Mouse (Mus musculus) hindbrain, embryonic 10.5 days (tissue): Measurements from ENCODE around the gene Oaz1. TPM values are rescaled to one million over a fixed set of nuclear protein-coding genes. Genes with fewer than 3 reads are reported as not detected.

ENCODE experiments used
- DNase-seq: peaks from one replicate; pipeline ENCODE4 v3.0.0-alpha.2; 2017; ENCODE audit warnings: low spot score
- H3K27ac ChIP-seq: fragments of 300-500 bp; sonication (generic); 2 replicates; pipeline ENCODE4 v1.5.1; 2016; ENCODE audit warnings: mild to moderate bottlenecking, moderate library complexity
- H3K27me3 ChIP-seq: fragments of 300-500 bp; sonication (generic); 2 replicates; pipeline ENCODE4 v1.6.1; 2016; ENCODE audit warnings: mild to moderate bottlenecking; ENCODE audit not compliant: poor library complexity, insufficient read depth, severe bottlenecking
- H3K36me3 ChIP-seq: fragments of 300-500 bp; sonication (generic); 2 replicates; pipeline ENCODE4 v1.6.1; 2016; ENCODE audit warnings: mild to moderate bottlenecking, moderate library complexity
- H3K4me1 ChIP-seq: fragments of 300-500 bp; sonication (generic); replicated peaks from 2 replicates; pipeline ENCODE4 v1.6.1; 2016; ENCODE audit warnings: mild to moderate bottlenecking
- H3K4me3 ChIP-seq: fragments of 300-500 bp; sonication (generic); 2 replicates; pipeline ENCODE4 v1.5.1; 2016; ENCODE audit warnings: mild to moderate bottlenecking, moderate library complexity
- H3K9me3 ChIP-seq: fragments of 300-500 bp; sonication (generic); 2 replicates; pipeline ENCODE4 v1.6.1; 2016; ENCODE audit warnings: mild to moderate bottlenecking, moderate library complexity
- WGBS: fragments of 180-500 bp; shearing (Covaris S2); methylation state at CpG from one replicate; pipeline ENCODE4 v1.1.7; 2016; 5-methylcytosine and 5-hydroxymethylcytosine counted together
- polyA plus RNA-seq: library from polyadenylated mRNA; unstranded; fragments of >200 nt; fragmentation: Nextera tagmentation; extraction: Ambion mirVana; gene quantifications from 2 replicates; pipeline ENCODE4 v1.2.1, GENCODE M21; 2016

The Oaz1 gene
- polyA plus RNA-seq, 1 experiment from 2014 or later, result 2,328 TPM

DNA sequence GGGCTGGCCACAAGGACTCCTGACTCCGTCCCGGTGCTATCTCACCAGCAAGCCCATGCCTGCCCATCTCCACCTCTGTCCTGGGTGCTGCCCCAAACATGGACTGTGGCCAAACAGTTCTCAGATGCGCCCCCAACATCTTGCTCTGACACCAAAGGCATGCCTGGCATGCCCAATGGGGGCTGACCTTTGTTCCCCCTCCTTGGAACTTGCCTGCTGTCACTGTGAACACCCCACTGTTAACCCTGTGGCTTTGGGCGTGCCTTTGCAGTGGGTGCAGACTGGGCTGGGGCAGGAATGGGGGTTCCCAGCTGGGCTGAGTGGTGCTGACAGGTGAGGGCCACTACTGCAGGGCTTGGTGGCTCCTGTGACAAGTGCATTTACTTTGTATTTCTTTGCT is 32.7 kb upstream of the Oaz1 start:
- DNase-seq, result no peak
- Histone ChIP-seq H3K27ac (no peak overlapping the region), H3K27me3 (no peaks in the 10 kb centered on the region), H3K36me3 (peaks cover 80% of the 10 kb centered on the region), H3K4me1 (peaks cover 46% of the 10 kb centered on the region), H3K4me3 (no peak overlapping the region), H3K9me3 (no peaks in the 10 kb centered on the region)
- 89% methylated on average over 4 of the region's 4 CpGs for WGBS

GRCm38 (mm10) chr10:80794750-80795149 is 31.7 kb upstream of the Oaz1 start:
- DNase-seq, result no peak
- WGBS, result 87% methylated on average over 8 of the region's 8 CpGs
- H3K4me1 ChIP-seq, result peaks cover 53% of the 10 kb centered on the region
- no peaks in the 10 kb centered on the region for H3K9me3 ChIP-seq
- peaks cover 71% of the 10 kb centered on the region for H3K36me3 ChIP-seq
- H3K4me3 ChIP-seq, result no peak overlapping the region; the same call in 1 of the 2 replicates
- H3K27ac ChIP-seq, result peak overlapping the region; percentile 43; the same call in 1 of the 2 replicates
- H3K27me3 ChIP-seq, result no peaks in the 10 kb centered on the region

- Histone ChIP-seq H3K4me3 (peak overlapping the region; percentile 95), H3K4me1 (peaks cover 62% of the 10 kb centered on the region), H3K27me3 (no peaks in the 10 kb centered on the region), H3K9me3 (no peaks in the 10 kb centered on the region), H3K27ac (no peak overlapping the region), H3K36me3 (peaks cover 71% of the 10 kb centered on the region)
- no peak for DNase-seq
- 83% methylated on average over 9 of the region's 9 CpGs for WGBS
These were observed 30.1 kb upstream of the Oaz1 start for GRCm38 (mm10) chr10:80796307-80796848.

GRCm38 (mm10) chr10:80797186-80798149 is 29.0 kb upstream of the Oaz1 start:
- 2% methylated on average over 59 of the region's 59 CpGs for WGBS
- H3K4me1 ChIP-seq, result peaks cover 53% of the 10 kb centered on the region
- peaks cover 71% of the 10 kb centered on the region for H3K36me3 ChIP-seq

DNA sequence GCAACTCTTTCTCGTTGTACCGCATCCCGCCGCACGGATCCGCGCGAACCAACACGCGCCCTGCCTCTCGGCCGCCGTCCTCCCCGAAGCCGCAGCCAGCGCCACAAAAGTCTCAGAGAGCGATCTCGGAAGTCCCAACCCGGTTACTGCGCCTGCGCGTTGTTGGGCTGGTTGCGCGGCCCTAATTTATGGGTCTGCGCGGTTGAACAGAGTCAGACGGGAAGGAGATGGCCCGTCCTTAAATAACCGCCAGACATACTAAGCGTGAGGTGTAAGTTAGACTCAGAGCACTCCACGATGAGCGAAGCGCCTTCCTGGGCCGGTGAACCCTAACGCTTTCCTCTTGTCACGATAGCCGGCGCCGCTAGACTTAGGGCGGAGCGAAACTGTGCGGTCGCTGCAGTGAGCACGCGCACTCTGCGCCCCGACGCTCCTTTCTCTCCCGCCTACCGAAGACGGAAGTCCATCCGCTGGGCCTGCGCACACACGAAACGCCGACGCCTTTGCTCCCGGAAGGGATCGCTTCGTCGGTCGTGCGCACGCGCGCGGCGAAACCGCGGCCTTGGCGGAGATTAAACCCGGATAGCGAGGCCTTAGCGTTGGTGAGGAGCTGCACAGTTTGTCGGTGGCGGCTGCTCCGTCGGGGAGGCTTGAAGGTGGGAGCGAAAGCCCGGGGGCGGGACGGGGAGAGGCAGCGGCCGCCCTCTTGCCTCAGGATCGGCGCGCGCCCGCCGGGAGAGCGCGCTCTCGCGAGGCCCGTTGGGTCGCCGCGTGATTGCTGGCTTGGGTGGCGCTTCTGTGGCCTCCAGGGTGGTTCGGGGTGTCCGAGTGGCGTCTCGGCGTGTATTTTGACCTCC is 28.1 kb upstream of the Oaz1 start, which contains the start of the genes Sf3a2 and Plekhj1:
Gene Sf3a2, plus strand, starts transcription at position 49 of the 857 bp plus-strand sequence.
Gene Plekhj1, minus strand, starts transcription at position 477 of the 857 bp plus-strand sequence.
- peak; percentile 95 for DNase-seq
- H3K4me1 ChIP-seq, result peaks cover 51% of the 10 kb centered on the region
- no peaks in the 10 kb centered on the region for H3K9me3 ChIP-seq
- H3K27me3 ChIP-seq, result no peaks in the 10 kb centered on the region
- under 1% methylated on average over 104 of the region's 104 CpGs for WGBS
- peak within 1 kb of the TSS; percentile 97 for H3K27ac ChIP-seq
- peak within 1 kb of the TSS; percentile 95 for H3K4me3 ChIP-seq
- peaks cover 71% of the 10 kb centered on the region for H3K36me3 ChIP-seq

More at GRCm38 (mm10) chr10:80797186-80798149, 29.0 kb upstream of the Oaz1 start:
- Histone ChIP-seq H3K27me3 (no peaks in the 10 kb centered on the region), H3K27ac (peak overlapping the region; percentile 97), H3K9me3 (no peaks in the 10 kb centered on the region), H3K4me3 (peak overlapping the region; percentile 95)
- no peak for DNase-seq

DNA sequence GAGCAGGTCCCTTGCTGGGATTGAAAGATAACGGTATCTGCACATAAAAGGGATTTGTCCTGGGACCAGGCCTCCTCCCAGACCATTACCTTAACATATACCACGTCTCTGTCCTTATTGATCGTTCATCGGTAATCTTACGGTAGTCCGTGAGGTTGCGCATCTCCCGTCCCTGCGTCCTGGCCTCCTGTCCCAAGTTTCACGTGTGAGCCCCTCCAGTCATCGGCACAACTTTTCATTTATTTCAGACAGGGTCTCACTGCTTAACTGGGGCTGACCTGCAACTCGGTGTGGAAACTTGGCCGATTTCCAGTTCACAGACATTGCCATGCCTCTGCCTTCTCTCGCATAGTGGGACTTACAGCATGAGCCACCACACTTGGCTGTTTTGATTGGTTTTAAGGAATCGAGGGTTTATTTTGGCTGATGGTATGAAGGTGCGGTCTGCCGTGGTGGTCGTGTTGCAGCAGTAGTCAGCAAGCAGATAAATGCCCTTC is 27.3 kb upstream of the Oaz1 start:
- Histone ChIP-seq H3K36me3 (peaks cover 71% of the 10 kb centered on the region), H3K9me3 (no peaks in the 10 kb centered on the region), H3K4me1 (peaks cover 51% of the 10 kb centered on the region), H3K4me3 (peak overlapping the region; percentile 95), H3K27ac (peak overlapping the region; percentile 97), H3K27me3 (no peaks in the 10 kb centered on the region)
- DNase-seq, result no peak
- WGBS, result 3% methylated on average over 18 of the region's 18 CpGs

GRCm38 (mm10) chr10:80802204-80802912 is 24.1 kb upstream of the Oaz1 start:
- H3K27me3 ChIP-seq, result peaks cover 22% of the 10 kb centered on the region
- peaks cover 64% of the 10 kb centered on the region for H3K36me3 ChIP-seq
- no peaks in the 10 kb centered on the region for H3K9me3 ChIP-seq
- peaks cover 41% of the 10 kb centered on the region for H3K4me1 ChIP-seq
- no peak for DNase-seq
- peak overlapping the region; percentile 10 for H3K4me3 ChIP-seq
- 93% methylated on average over 10 of the region's 10 CpGs for WGBS
- no peak overlapping the region for H3K27ac ChIP-seq

- peaks cover 64% of the 10 kb centered on the region for H3K36me3 ChIP-seq
- 85% methylated on average over 3 of the region's 3 CpGs for WGBS
- H3K4me1 ChIP-seq, result peaks cover 44% of the 10 kb centered on the region
- no peaks in the 10 kb centered on the region for H3K9me3 ChIP-seq
- peaks cover 28% of the 10 kb centered on the region for H3K27me3 ChIP-seq
- H3K4me3 ChIP-seq, result no peak overlapping the region; the same call in 1 of the 2 replicates
- no peak overlapping the region for H3K27ac ChIP-seq
- DNase-seq, result no peak
These were observed 23.5 kb upstream of the Oaz1 start for GRCm38 (mm10) chr10:80802996-80803395.

DNA sequence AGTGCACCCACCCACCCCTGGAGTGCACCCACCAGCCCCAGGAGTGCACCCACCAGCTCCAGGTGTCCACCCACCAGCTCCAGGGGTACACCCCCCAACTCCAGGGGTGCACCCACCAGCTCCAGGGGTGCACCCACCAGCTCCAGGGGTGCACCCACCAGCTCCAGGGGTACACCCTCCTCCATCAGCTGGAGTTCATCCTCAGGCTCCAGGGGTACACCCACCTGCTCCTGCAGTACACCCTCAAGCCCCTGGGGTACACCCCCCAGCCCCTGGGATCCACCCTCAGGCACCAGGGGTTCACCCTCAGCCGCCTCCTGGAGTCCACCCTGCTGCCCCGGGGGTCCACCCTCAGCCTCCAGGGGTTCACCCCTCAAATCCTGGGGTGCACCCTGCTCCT is 22.1 kb upstream of the Oaz1 start:
- Histone ChIP-seq H3K4me1 (peaks cover 54% of the 10 kb centered on the region), H3K4me3 (no peak overlapping the region), H3K36me3 (peaks cover 64% of the 10 kb centered on the region), H3K9me3 (no peaks in the 10 kb centered on the region), H3K27ac (no peak overlapping the region), H3K27me3 (peaks cover 42% of the 10 kb centered on the region)
- no peak for DNase-seq
- 95% methylated on average over 2 of the region's 2 CpGs for WGBS

- Histone ChIP-seq H3K9me3 (no peaks in the 10 kb centered on the region), H3K36me3 (peaks cover 63% of the 10 kb centered on the region), H3K27ac (no peak within 1 kb of the TSS), H3K4me3 (peak within 1 kb of the TSS; percentile 66; the same call in 1 of the 2 replicates), H3K4me1 (peaks cover 52% of the 10 kb centered on the region), H3K27me3 (peaks cover 48% of the 10 kb centered on the region)
- WGBS, result 69% methylated on average over 6 of the region's 6 CpGs
- DNase-seq, result no peak
These were observed 21.5 kb upstream of the Oaz1 start, which contains the start of gene Amh for GRCm38 (mm10) chr10:80804916-80805315. Gene Amh, plus strand, starts transcription at chr10:80805243.

DNA sequence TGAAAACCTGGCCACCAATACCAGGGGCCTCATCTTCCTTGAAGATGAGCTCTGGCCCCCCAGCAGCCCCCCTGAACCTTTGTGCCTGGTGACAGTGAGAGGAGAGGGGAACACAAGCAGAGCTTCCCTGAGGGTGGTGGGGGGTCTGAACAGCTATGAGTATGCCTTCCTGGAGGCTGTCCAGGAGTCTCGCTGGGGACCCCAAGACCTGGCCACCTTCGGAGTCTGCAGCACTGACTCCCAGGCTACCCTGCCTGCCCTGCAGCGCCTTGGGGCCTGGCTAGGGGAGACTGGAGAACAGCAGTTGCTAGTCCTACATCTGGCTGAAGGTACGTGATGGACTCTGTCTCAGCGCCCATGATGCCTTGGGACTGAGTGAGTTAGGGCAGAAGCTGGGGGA is 21.1 kb upstream of the Oaz1 start:
- Histone ChIP-seq H3K36me3 (peaks cover 59% of the 10 kb centered on the region), H3K9me3 (no peaks in the 10 kb centered on the region), H3K4me3 (peak overlapping the region; percentile 66; the same call in 1 of the 2 replicates), H3K4me1 (peaks cover 52% of the 10 kb centered on the region), H3K27me3 (peaks cover 52% of the 10 kb centered on the region), H3K27ac (no peak overlapping the region)
- WGBS, result 86% methylated on average over 5 of the region's 5 CpGs
- DNase-seq, result no peak
